Mouse (Mus musculus): Measurements from ENCODE around the gene Tcea3.

GRCm38 (mm10) chr4:136259916-136260315 lies 12.4 kb downstream of the Tcea3 start:
- no peak for TF ChIP-seq CTCF (IDR thresholded peaks at IDR 0.05; ENCODE audit: low read depth)
- no peak for TF ChIP-seq EP300 (IDR thresholded peaks at IDR 0.05; ENCODE audit: low read depth)

Data from liver, postnatal 0 days (tissue).